Mouse (Mus musculus): ENCODE results near the gene Chtop. TPM values are rescaled to one million over a fixed set of nuclear protein-coding genes. Genes with fewer than 3 reads are reported as not detected.

Chtop gene
- total and polyA plus RNA-seq, 3 experiments, result 201 to 320 TPM; not detected in 1

DNA sequence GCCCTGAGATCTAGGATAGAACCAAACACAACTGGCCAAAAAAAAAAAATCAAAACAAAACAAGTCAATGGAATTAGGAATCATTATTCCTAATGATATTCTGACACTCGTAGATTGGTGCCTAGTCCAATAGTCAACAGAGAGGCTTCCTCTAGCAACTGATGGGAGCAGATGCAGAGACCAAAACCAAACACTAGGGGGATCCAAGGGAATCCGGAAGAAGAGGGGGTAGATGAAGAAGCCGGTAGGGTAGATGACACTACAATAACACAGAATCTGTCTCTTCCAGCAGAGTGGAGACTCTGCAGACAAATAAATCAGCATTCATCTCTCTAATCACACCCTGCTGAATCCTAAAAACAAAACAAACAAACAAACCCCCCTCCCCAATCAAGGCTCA, 37.1 kb downstream of the Chtop start:
- Histone ChIP-seq H3K9ac (ENCODE audit: control insufficient read depth, low read depth, low read length, poor library complexity, severe bottlenecking) (peak overlapping the region; percentile 17), H3K36me3 (ENCODE audit: control insufficient read depth in 1 of 2, insufficient read depth in 2 of 2, low read length in 2 of 2) (peaks cover 0 to 9% of the 10 kb centered on the region in 2 experiments; a peak in 3 of 4 replicates), H3K4me1 (ENCODE audit: control insufficient read depth in 1 of 2, insufficient read depth in 2 of 2, low read length in 2 of 2) (peaks cover 3 to 12% of the 10 kb centered on the region in 2 experiments; a peak in 2 of 4 replicates), H3K79me2 (ENCODE audit: control insufficient read depth, insufficient read depth, low read length, poor library complexity) (peaks cover 12% of the 10 kb centered on the region), H3K9me3 (replicated peaks; ENCODE audit: insufficient read depth, low read length) (no peaks in the 10 kb centered on the region), H3K27ac (ENCODE audit: control insufficient read depth, low read depth, low read length) (peak overlapping the region; percentile 17; the same call in 1 of the 2 replicates), H3K4me3 (ENCODE audit: control insufficient read depth in 1 of 2, insufficient read depth in 1 of 2, low read depth in 2 of 2, low read length in 2 of 2) (peak overlapping the region; percentile 8 to 20; a peak in 2 of 4 replicates), H3K27me3 (ENCODE audit: control insufficient read depth in 1 of 2, insufficient read depth in 2 of 2, low read length in 2 of 2) (no peaks in the 10 kb centered on the region; a peak in 1 of 4 replicates)
- DNase-seq (ENCODE audit: low read depth, low spot score), result peak; percentile 92
- TF ChIP-seq E2F4 (IDR thresholded peaks at IDR 0.05; ENCODE audit: borderline replicate concordance, low read depth, low read length) (no peak), POLR2AphosphoS2 (IDR thresholded peaks at IDR 0.05; ENCODE audit: low read length) (no peak), EP300 (IDR thresholded peaks at IDR 0.05; ENCODE audit: low read depth in 1 of 2, low read length in 2 of 2) (no peak), RCOR1 (IDR thresholded peaks at IDR 0.05; ENCODE audit: low read depth, low read length) (no peak), USF2 (IDR thresholded peaks at IDR 0.05; ENCODE audit: borderline replicate concordance in 1 of 2, insufficient read depth in 1 of 2, low read depth in 1 of 2, low read length in 2 of 2) (no peak), ZC3H11A (IDR thresholded peaks at IDR 0.05; ENCODE audit: low read depth, low read length) (no peak), MAFK (IDR thresholded peaks at IDR 0.05; ENCODE audit: borderline replicate concordance, low read depth, low read length) (no peak), SIN3A (IDR thresholded peaks at IDR 0.05; ENCODE audit: low read length) (peak; percentile 74), HCFC1 (IDR thresholded peaks at IDR 0.05; ENCODE audit: low read depth, low read length) (peak; percentile 51; the same call in 1 of the 2 replicates), MEF2A (IDR thresholded peaks at IDR 0.05; ENCODE audit: extremely low read depth, insufficient replicate concordance, low read depth, low read length, poor library complexity, severe bottlenecking) (no peak), RAD21 (IDR thresholded peaks at IDR 0.05; ENCODE audit: low read depth, low read length) (peak; percentile 17), GATA1 (IDR thresholded peaks at IDR 0.05; ENCODE audit: low read depth, low read length) (no peak), ZKSCAN1 (IDR thresholded peaks at IDR 0.05; ENCODE audit: low read depth, low read length) (no peak), GABPA (IDR thresholded peaks at IDR 0.05; ENCODE audit: low read depth, low read length) (no peak), TAL1 (IDR thresholded peaks at IDR 0.05; ENCODE audit: low read length) (no peak), MYB (IDR thresholded peaks at IDR 0.05; ENCODE audit: low read depth, low read length) (no peak), ETS1 (IDR thresholded peaks at IDR 0.05; ENCODE audit: low read depth, low read length) (no peak), TCF12 (IDR thresholded peaks at IDR 0.05; ENCODE audit: low read depth, low read length) (peak; percentile 17; the same call in 1 of the 2 replicates), ZMIZ1 (IDR thresholded peaks at IDR 0.05; ENCODE audit: low read depth, low read length) (no peak), ELF1 (IDR thresholded peaks at IDR 0.05; ENCODE audit: low read depth, low read length) (peak; percentile 96), POLR2A (IDR thresholded peaks at IDR 0.05; ENCODE audit: control insufficient read depth in 1 of 2, insufficient read depth in 1 of 2, low read depth in 1 of 2, low read length in 2 of 2, poor library complexity in 1 of 2) (peak in 1 of 2 experiments; percentile 48; a peak in 1 of 4 replicates), NRF1 (IDR thresholded peaks at IDR 0.05; ENCODE audit: insufficient read depth, low read depth, low read length, poor library complexity, severe bottlenecking) (no peak), MXI1 (IDR thresholded peaks at IDR 0.05; ENCODE audit: low read depth, low read length) (no peak), JUND (IDR thresholded peaks at IDR 0.05; ENCODE audit: low read depth, low read length) (no peak), POLR2AphosphoS5 (IDR thresholded peaks at IDR 0.05; ENCODE audit: borderline replicate concordance, low read depth, low read length) (no peak), CHD1 (IDR thresholded peaks at IDR 0.05; ENCODE audit: low read depth, low read length) (no peak), MAX (IDR thresholded peaks at IDR 0.05; ENCODE audit: low read length) (no peak), KAT2A (conservative IDR thresholded peaks at IDR 0.05; ENCODE audit: low read depth, low read length) (no peak), TBP (IDR thresholded peaks at IDR 0.05; ENCODE audit: low read depth, low read length) (peak; percentile 71), MAZ (IDR thresholded peaks at IDR 0.05; ENCODE audit: low read depth, low read length) (no peak), ZNF384 (IDR thresholded peaks at IDR 0.05; ENCODE audit: low read depth, low read length) (0 out of 2 replicates have a peak, but pooled peaks have one; percentile 27), CTCF (IDR thresholded peaks at IDR 0.05 in 2 of 3, conservative IDR thresholded peaks at IDR 0.05 in 1 of 3; ENCODE audit: control insufficient read depth in 1 of 3, insufficient read depth in 1 of 3, low read depth in 2 of 3, low read length in 3 of 3, poor library complexity in 1 of 3, severe bottlenecking in 1 of 3) (peak; percentile 51 to 94 (median 85)), UBTF (IDR thresholded peaks at IDR 0.05; ENCODE audit: borderline replicate concordance, insufficient read depth, low read depth, low read length) (no peak), SMC3 (IDR thresholded peaks at IDR 0.05; ENCODE audit: low read depth, low read length) (peak; percentile 62), MYC (IDR thresholded peaks at IDR 0.05; ENCODE audit: low read depth, low read length) (0 out of 2 replicates have a peak, but pooled peaks have one; percentile 26), NELFE (IDR thresholded peaks at IDR 0.05; ENCODE audit: low read depth, low read length) (no peak), CHD2 (IDR thresholded peaks at IDR 0.05; ENCODE audit: low read length) (no peak), USF1 (IDR thresholded peaks at IDR 0.05; ENCODE audit: low read depth, low read length) (no peak)

Data from MEL (cell line).